Comparison of ENCODE assay signal across 7 mouse cellular contexts in genomic region chr5:122994303-122994846, GRCm38 (mm10). TPM values are rescaled to one million over a fixed set of nuclear protein-coding genes. Genes with fewer than 3 reads are reported as not detected.
DNase-seq lines count a peak whose midpoint lies in the region; ATAC-seq lines count a peak whose summit lies in the region.

No protein-coding gene starts in this region.

- intact Hi-C loops in left cerebral cortex, postnatal 4 days (cut with DNase I), result no loop called here

- H3K36me3 ChIP-seq in embryonic facial prominence, embryonic 10.5 days (replicated peaks), result peaks cover 13% of the 10 kb centered on the region; the same call in 1 of the 2 replicates
- H3K36me3 ChIP-seq in intestine, embryonic 15.5 days, result no peaks in the 10 kb centered on the region
- H3K36me3 ChIP-seq in midbrain, embryonic 11.5 days (ENCODE audit: control insufficient read depth, insufficient read depth, low read length), result no peaks in the 10 kb centered on the region

- H3K4me3 ChIP-seq in embryonic facial prominence, embryonic 10.5 days, result peak overlapping the region; percentile 37; the same call in 1 of the 2 replicates
- H3K4me3 ChIP-seq in intestine, embryonic 15.5 days (replicated peaks), result no peak overlapping the region
- no peak overlapping the region for H3K4me3 ChIP-seq in midbrain, embryonic 11.5 days (ENCODE audit: low read depth, low read length)

- ATAC-seq in intestine, embryonic 15.5 days, result peak; percentile 95
- peak; percentile 91 for ATAC-seq in midbrain, embryonic 11.5 days (ENCODE audit: low FRiP score)

- peak; percentile 89 for DNase-seq in WW6 (ENCODE audit: low read depth, low spot score)
- DNase-seq in embryonic facial prominence, embryonic 10.5 days (ENCODE audit: low spot score), result peak; percentile 93
- peak; percentile 74 to 94 for DNase-seq in gastrocnemius, postnatal 4 days (ENCODE audit: low spot score in 2 of 2)
- peak; percentile 88 for DNase-seq in left cerebral cortex, postnatal 4 days
- DNase-seq in midbrain, embryonic 11.5 days (ENCODE audit: low spot score, missing footprints), result peak; percentile 98
- DNase-seq in spleen, adult 12 weeks (ENCODE audit: low spot score), result peak; percentile 50

- peak overlapping the region; percentile 45 for H3K4me2 ChIP-seq in intestine, embryonic 15.5 days (replicated peaks)
- H3K4me2 ChIP-seq in midbrain, embryonic 11.5 days, result 0 out of 2 replicates have a peak overlapping the region, but pooled peaks have one; percentile 3

- H3K27me3 ChIP-seq in embryonic facial prominence, embryonic 10.5 days (replicated peaks; ENCODE audit: low read depth, poor library complexity, severe bottlenecking), result no peaks in the 10 kb centered on the region
- no peaks in the 10 kb centered on the region for H3K27me3 ChIP-seq in intestine, embryonic 15.5 days (replicated peaks)
- H3K27me3 ChIP-seq in midbrain, embryonic 11.5 days (ENCODE audit: control insufficient read depth, insufficient read depth, low read length), result no peaks in the 10 kb centered on the region

- H3K9me3 ChIP-seq in embryonic facial prominence, embryonic 10.5 days, result no peaks in the 10 kb centered on the region
- H3K9me3 ChIP-seq in intestine, embryonic 15.5 days, result no peaks in the 10 kb centered on the region
- no peaks in the 10 kb centered on the region for H3K9me3 ChIP-seq in midbrain, embryonic 11.5 days (ENCODE audit: control insufficient read depth, low read length)

- H3K27ac ChIP-seq in embryonic facial prominence, embryonic 10.5 days (replicated peaks), result peak overlapping the region; percentile 84
- no peak overlapping the region for H3K27ac ChIP-seq in intestine, embryonic 15.5 days
- H3K27ac ChIP-seq in midbrain, embryonic 11.5 days (ENCODE audit: low read depth, low read length), result no peak overlapping the region

- 15% methylated on average over 5 of the region's 5 CpGs for WGBS in embryonic facial prominence, embryonic 10.5 days
- WGBS in intestine, embryonic 15.5 days, result 7% methylated on average over 5 of the region's 5 CpGs
- WGBS in midbrain, embryonic 11.5 days, result 10% methylated on average over 5 of the region's 5 CpGs

- H3K9ac ChIP-seq in intestine, embryonic 15.5 days, result no peak overlapping the region
- no peak overlapping the region for H3K9ac ChIP-seq in midbrain, embryonic 11.5 days (ENCODE audit: low read length)

- H3K4me1 ChIP-seq in embryonic facial prominence, embryonic 10.5 days, result peaks cover 57% of the 10 kb centered on the region
- peaks cover 16% of the 10 kb centered on the region for H3K4me1 ChIP-seq in intestine, embryonic 15.5 days (replicated peaks)
- peaks cover 26% of the 10 kb centered on the region for H3K4me1 ChIP-seq in midbrain, embryonic 11.5 days (ENCODE audit: control insufficient read depth, insufficient read depth, low read length)

RNA-seq across cellular contexts. Expression of gene Kdm2b, which starts 4.8 kb away (rescaled TPM):
- polyA plus RNA-seq in embryonic facial prominence, embryonic 10.5 days (2016; fragmentation: Nextera tagmentation; extraction: Ambion mirVana), result 88.1 and 92.1 TPM in 2 replicates
- total RNA-seq in gastrocnemius, postnatal 4 days (2021), result 10 to 100 TPM; 26.0 to 31.7 TPM
- 27.2 and 29.4 TPM in 2 replicates for polyA plus RNA-seq in intestine, embryonic 15.5 days (2015; fragmentation: Nextera tagmentation; extraction: Ambion mirVana)
- total RNA-seq in left cerebral cortex, postnatal 4 days (2021), result 100 to 1,000 TPM; 140 to 144 TPM
- polyA plus RNA-seq in midbrain, embryonic 11.5 days (2014; fragmentation: Nextera tagmentation; extraction: Ambion mirVana), result 62.4 and 62.8 TPM in 2 replicates

RNA-seq across cellular contexts. Expression of gene Orai1, which starts 20.5 kb away (rescaled TPM):
- polyA plus RNA-seq in embryonic facial prominence, embryonic 10.5 days (2016; fragmentation: Nextera tagmentation; extraction: Ambion mirVana), result 8.4 and 8.7 TPM in 2 replicates
- total RNA-seq in gastrocnemius, postnatal 4 days (2021), result 10 to 100 TPM; 46.2 to 53.8 TPM
- 18.9 and 19.3 TPM in 2 replicates for polyA plus RNA-seq in intestine, embryonic 15.5 days (2015; fragmentation: Nextera tagmentation; extraction: Ambion mirVana)
- 10 to 100 TPM; 13.2 to 14.2 TPM for total RNA-seq in left cerebral cortex, postnatal 4 days (2021)
- 8.2 and 10.5 TPM in 2 replicates for polyA plus RNA-seq in midbrain, embryonic 11.5 days (2014; fragmentation: Nextera tagmentation; extraction: Ambion mirVana)

RNA-seq across cellular contexts. Expression of gene Morn3, which starts 52.4 kb away (rescaled TPM):
- not detected in 2 replicates for polyA plus RNA-seq in embryonic facial prominence, embryonic 10.5 days (2016; fragmentation: Nextera tagmentation; extraction: Ambion mirVana)
- not detected for total RNA-seq in gastrocnemius, postnatal 4 days (2021)
- polyA plus RNA-seq in intestine, embryonic 15.5 days (2015; fragmentation: Nextera tagmentation; extraction: Ambion mirVana), result 0.45 TPM in 1 of 2 replicates, not detected in the other
- not detected for total RNA-seq in left cerebral cortex, postnatal 4 days (2021)
- not detected in 2 replicates for polyA plus RNA-seq in midbrain, embryonic 11.5 days (2014; fragmentation: Nextera tagmentation; extraction: Ambion mirVana)
